Comparison of ENCODE assay signal across 14 mouse cellular contexts in genomic region chr10:108701361-108702128, GRCm38 (mm10). TPM values are rescaled to one million over a fixed set of nuclear protein-coding genes. Genes with fewer than 3 reads are reported as not detected.
DNase-seq lines count a peak whose midpoint lies in the region; ATAC-seq lines count a peak whose summit lies in the region.
"Had no signal": no experiment of that assay in that cellular context is flagged by ENCODE, and none has a peak within 500 bp of the region (broad histone marks: within the 10 kb centered on the region; RNA-seq: fewer than 3 reads in every experiment).

No protein-coding gene starts in this region.

- no peak overlapping the region for H3K4me3 ChIP-seq in hindbrain, embryonic 11.5 days (ENCODE audit: low read depth, low read length)
- no peak overlapping the region for H3K4me3 ChIP-seq in midbrain, embryonic 14.5 days (replicated peaks; ENCODE audit: low read depth, low read length)
- H3K4me3 ChIP-seq in kidney, embryonic 16.5 days (ENCODE audit: low read length), result no peak overlapping the region
- H3K4me3 ChIP-seq in intestine, embryonic 15.5 days (replicated peaks), result no peak overlapping the region
- H3K4me3 ChIP-seq: heart, adult 2 months had no signal

- H3K9me3 ChIP-seq in hindbrain, embryonic 11.5 days (ENCODE audit: control insufficient read depth, low read length), result no peaks in the 10 kb centered on the region
- no peaks in the 10 kb centered on the region for H3K9me3 ChIP-seq in midbrain, embryonic 14.5 days (ENCODE audit: control insufficient read depth, low read length)
- H3K9me3 ChIP-seq in kidney, embryonic 16.5 days (ENCODE audit: low read length), result no peaks in the 10 kb centered on the region
- no peaks in the 10 kb centered on the region for H3K9me3 ChIP-seq in intestine, embryonic 15.5 days

- H3K4me2 ChIP-seq in hindbrain, embryonic 11.5 days (replicated peaks; ENCODE audit: low read depth, low read length), result no peak overlapping the region
- peak overlapping the region; percentile 23 for H3K4me2 ChIP-seq in midbrain, embryonic 14.5 days (ENCODE audit: low read length)
- no peak overlapping the region for H3K4me2 ChIP-seq in kidney, embryonic 16.5 days (replicated peaks; ENCODE audit: low read depth, low read length)
- no peak overlapping the region for H3K4me2 ChIP-seq in intestine, embryonic 15.5 days (replicated peaks)

- peak overlapping the region; percentile 58; the same call in 1 of the 2 replicates for H3K27ac ChIP-seq in hindbrain, embryonic 11.5 days (ENCODE audit: low read depth, low read length)
- H3K27ac ChIP-seq in midbrain, embryonic 14.5 days (replicated peaks; ENCODE audit: low read depth, low read length), result peak overlapping the region; percentile 73
- no peak overlapping the region for H3K27ac ChIP-seq in kidney, embryonic 16.5 days (ENCODE audit: low read length)
- H3K27ac ChIP-seq in intestine, embryonic 15.5 days, result no peak overlapping the region
- H3K27ac ChIP-seq: heart, adult 2 months had no signal

- no peaks in the 10 kb centered on the region for H3K36me3 ChIP-seq in hindbrain, embryonic 11.5 days (ENCODE audit: control insufficient read depth, insufficient read depth, low read length)
- H3K36me3 ChIP-seq in midbrain, embryonic 14.5 days (ENCODE audit: control insufficient read depth, insufficient read depth, low read length), result no peaks in the 10 kb centered on the region
- no peaks in the 10 kb centered on the region for H3K36me3 ChIP-seq in kidney, embryonic 16.5 days (ENCODE audit: insufficient read depth, low read length)
- H3K36me3 ChIP-seq in intestine, embryonic 15.5 days, result no peaks in the 10 kb centered on the region

- peak overlapping the region; percentile 20; the same call in 1 of the 2 replicates for H3K9ac ChIP-seq in hindbrain, embryonic 11.5 days (ENCODE audit: low read depth, low read length)
- no peak overlapping the region; the same call in 1 of the 2 replicates for H3K9ac ChIP-seq in midbrain, embryonic 14.5 days (replicated peaks; ENCODE audit: low read length)
- no peak overlapping the region for H3K9ac ChIP-seq in kidney, embryonic 16.5 days (replicated peaks; ENCODE audit: low read length)
- H3K9ac ChIP-seq in intestine, embryonic 15.5 days, result no peak overlapping the region

- H3K27me3 ChIP-seq in hindbrain, embryonic 11.5 days (ENCODE audit: control insufficient read depth, insufficient read depth, low read length), result no peaks in the 10 kb centered on the region
- H3K27me3 ChIP-seq in midbrain, embryonic 14.5 days (ENCODE audit: control insufficient read depth, insufficient read depth, low read length), result no peaks in the 10 kb centered on the region
- H3K27me3 ChIP-seq in kidney, embryonic 16.5 days (ENCODE audit: insufficient read depth, low read length), result no peaks in the 10 kb centered on the region
- no peaks in the 10 kb centered on the region for H3K27me3 ChIP-seq in intestine, embryonic 15.5 days (replicated peaks)

- H3K4me1 ChIP-seq in hindbrain, embryonic 11.5 days (replicated peaks; ENCODE audit: control insufficient read depth, insufficient read depth, low read length), result 0 out of 2 replicates have a peak, but pooled peaks cover 2% of the 10 kb centered on the region
- H3K4me1 ChIP-seq in midbrain, embryonic 14.5 days (ENCODE audit: control insufficient read depth, insufficient read depth, low read length), result no peaks in the 10 kb centered on the region
- no peaks in the 10 kb centered on the region for H3K4me1 ChIP-seq in kidney, embryonic 16.5 days (ENCODE audit: insufficient read depth, low read length)
- H3K4me1 ChIP-seq in intestine, embryonic 15.5 days (replicated peaks), result no peaks in the 10 kb centered on the region

- 36% methylated on average over 14 of the region's 14 CpGs for WGBS in hindbrain, embryonic 11.5 days
- 12% methylated on average over 14 of the region's 14 CpGs for WGBS in midbrain, embryonic 14.5 days
- 89% methylated on average over 14 of the region's 14 CpGs for WGBS in kidney, embryonic 16.5 days
- 86% methylated on average over 14 of the region's 14 CpGs for WGBS in intestine, embryonic 15.5 days

- DNase-seq in Muller cell, postnatal 12 days (ENCODE audit: inconsistent ontology term), result peak; percentile 48
- DNase-seq in embryo, embryonic 11 days, result peak; percentile 61
- DNase-seq in hindbrain, embryonic 11.5 days (ENCODE audit: low spot score), result peak; percentile 50
- peak; percentile 76 for DNase-seq in midbrain, embryonic 14.5 days
- DNase-seq in kidney, postnatal 4 days, result no peak
- no peak for DNase-seq in thymus, postnatal 14 days
- DNase-seq: heart, adult 2 months; kidney, postnatal 25 days; thymus, postnatal 4 days had no signal

- peak; percentile 79 for ATAC-seq in hindbrain, embryonic 11.5 days (ENCODE audit: low FRiP score)
- ATAC-seq in midbrain, embryonic 14.5 days (ENCODE audit: low FRiP score, low TSS enrichment), result peak; percentile 75; the same call in 1 of the 2 replicates
- no peak for ATAC-seq in kidney, embryonic 16.5 days (ENCODE audit: low FRiP score, low TSS enrichment)
- ATAC-seq in intestine, embryonic 15.5 days, result no peak
- ATAC-seq: lung, postnatal 0 days had no signal

RNA-seq across cellular contexts. Expression of gene Gm5136, which starts 1.6 kb away (rescaled TPM):
- 0.31 and 0.36 TPM in 2 replicates for polyA plus RNA-seq in hindbrain, embryonic 11.5 days (2014; fragmentation: Nextera tagmentation; extraction: Ambion mirVana)
- polyA plus RNA-seq in midbrain, embryonic 14.5 days (2014; fragmentation: Nextera tagmentation; extraction: Ambion mirVana), result 0.20 and 0.72 TPM in 2 replicates
- polyA plus RNA-seq in kidney, embryonic 16.5 days (2015; fragmentation: Nextera tagmentation; extraction: Ambion mirVana), result not detected in 2 replicates
- polyA plus RNA-seq in intestine, embryonic 15.5 days (2015; fragmentation: Nextera tagmentation; extraction: Ambion mirVana), result not detected in 2 replicates
- polyA plus RNA-seq: heart, adult 2 months; liver, adult 2 months; lung, postnatal 0 days; stomach, embryonic 14.5 days had no signal

Comparison
In these comparisons a context has a peak if more than half of its experiments do, and no peak if none do; other contexts are left out.
1. DNase-seq: peak in Muller cell, postnatal 12 days (single experiment), embryo, embryonic 11 days (single experiment), hindbrain, embryonic 11.5 days (single experiment) and midbrain, embryonic 14.5 days (single experiment); none in kidney, postnatal 4 days (0 of 2) and thymus, postnatal 14 days (single experiment).
2. ATAC-seq: peak in hindbrain, embryonic 11.5 days (single experiment) and midbrain, embryonic 14.5 days (single experiment); none in kidney, embryonic 16.5 days (single experiment) and intestine, embryonic 15.5 days (single experiment).
3. H3K27ac ChIP-seq: peak in hindbrain, embryonic 11.5 days (single experiment) and midbrain, embryonic 14.5 days (single experiment); none in kidney, embryonic 16.5 days (single experiment) and intestine, embryonic 15.5 days (single experiment).